Mouse (Mus musculus): ENCODE data around the gene Fam78a. TPM values are rescaled to one million over a fixed set of nuclear protein-coding genes. Genes with fewer than 3 reads are reported as not detected.
A peak's percentile ranks its signal among the peaks of the same experiment; 100 is the strongest.

The Fam78a gene
- polyA plus RNA-seq, 1 experiment from 2014 or later: 5.8 TPM

DNA sequence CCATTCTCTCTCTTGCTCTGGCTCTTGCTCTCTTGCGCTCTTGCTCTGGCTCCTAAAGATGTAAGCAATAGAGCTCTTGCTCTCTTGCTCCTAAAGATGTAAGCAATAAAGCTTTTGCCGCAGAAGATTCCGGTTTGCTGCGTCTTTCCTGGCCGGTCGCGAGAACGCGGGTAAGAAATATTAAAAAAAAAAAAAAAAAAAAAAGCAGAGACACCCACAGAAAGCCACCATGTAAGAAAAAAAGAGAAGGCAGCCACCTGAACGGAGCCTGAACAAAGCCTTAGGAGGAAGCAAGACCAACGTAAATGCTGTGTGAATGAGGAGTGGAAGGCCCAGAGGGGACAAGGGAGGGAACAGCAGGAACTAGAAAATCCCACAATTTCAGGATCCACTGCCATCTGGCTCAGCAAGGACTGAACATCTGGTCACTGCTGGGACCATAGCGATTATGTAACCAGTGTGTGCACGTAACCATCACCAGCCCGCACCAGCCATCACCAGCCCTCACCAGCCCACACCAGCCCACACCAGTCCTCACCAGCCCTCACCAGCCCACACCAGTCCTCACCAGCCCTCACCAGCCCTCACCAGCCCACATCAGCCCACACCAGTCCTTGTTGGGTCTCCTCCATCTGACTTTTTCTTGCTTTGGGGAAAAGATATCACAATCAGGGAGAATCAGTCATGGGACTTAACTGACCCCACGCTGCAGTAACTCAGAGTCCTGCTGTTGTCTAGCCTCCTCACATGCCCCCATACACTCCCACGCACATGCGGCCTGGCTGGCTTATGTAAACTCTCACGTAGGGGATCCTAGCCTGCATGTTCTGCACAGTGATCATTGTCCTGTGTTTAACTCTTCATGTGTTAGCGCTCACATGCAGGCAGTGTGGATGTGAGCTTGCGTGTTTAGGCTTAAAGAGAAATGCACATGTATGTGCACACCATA, 35.4 kb upstream of the Fam78a start:
- Histone ChIP-seq H3K4me1 (no peaks in the 10 kb centered on the region), H3K4me3 (no peak overlapping the region), H3K27me3 (no peaks in the 10 kb centered on the region), H3K4me2 (no peak overlapping the region), H3K36me3 (no peaks in the 10 kb centered on the region), H3K9me3 (no peaks in the 10 kb centered on the region), H3K9ac (no peak overlapping the region), H3K27ac (no peak overlapping the region)
- ATAC-seq (ENCODE audit: borderline replicate concordance, extremely low read depth, low FRiP score, low TSS enrichment): no peak
- WGBS: 85% methylated on average over 20 of the region's 20 CpGs

DNA sequence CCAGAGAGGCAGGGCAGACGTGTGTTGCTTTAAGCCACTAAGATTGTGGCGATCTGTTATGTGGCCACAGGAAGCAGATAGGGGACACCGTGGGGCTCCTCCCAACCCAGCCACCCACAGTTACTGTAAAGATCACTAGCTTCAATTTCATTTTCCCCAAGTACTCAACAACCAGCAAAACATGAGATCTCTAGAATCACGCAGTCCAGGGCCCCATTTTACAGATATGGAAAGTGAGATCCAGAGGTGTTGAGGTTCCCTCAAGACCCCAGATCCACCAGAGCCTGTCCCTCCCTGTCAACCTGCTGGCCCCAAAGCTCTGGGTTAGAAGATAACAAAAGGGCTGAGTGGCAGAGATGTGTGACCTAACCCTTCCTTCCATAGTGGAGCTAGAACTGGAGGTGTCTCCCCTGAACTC, 31.2 kb upstream of the Fam78a start:
- no peaks in the 10 kb centered on the region for H3K36me3 ChIP-seq
- H3K9ac ChIP-seq: no peak overlapping the region
- H3K9me3 ChIP-seq: no peaks in the 10 kb centered on the region
- no peaks in the 10 kb centered on the region for H3K27me3 ChIP-seq
- 80% methylated on average over 4 of the region's 4 CpGs for WGBS
- H3K4me1 ChIP-seq: no peaks in the 10 kb centered on the region
- H3K27ac ChIP-seq: no peak overlapping the region
- no peak for ATAC-seq (ENCODE audit: borderline replicate concordance, extremely low read depth, low FRiP score, low TSS enrichment)
- no peak overlapping the region for H3K4me2 ChIP-seq
- no peak overlapping the region for H3K4me3 ChIP-seq

DNA sequence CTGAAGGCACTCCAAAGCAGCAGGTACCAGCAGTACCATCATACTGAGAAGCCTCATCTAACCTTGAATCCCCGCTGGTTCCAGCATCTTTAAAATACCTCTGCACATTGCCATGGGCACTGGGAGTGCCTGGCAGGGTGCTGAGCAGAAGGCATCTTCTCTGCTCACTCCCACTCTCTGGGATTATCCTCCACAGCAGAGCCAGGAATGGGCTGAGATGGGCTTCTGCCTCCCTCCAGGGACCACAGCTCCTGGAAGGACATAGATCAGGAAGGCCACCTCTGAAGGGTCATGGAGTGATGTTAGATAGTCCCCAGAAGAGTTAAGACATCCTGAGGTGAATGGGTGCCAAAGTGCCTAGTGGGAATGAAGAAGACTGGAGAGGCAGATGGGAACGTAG, 27.9 kb upstream of the Fam78a start:
- Histone ChIP-seq H3K36me3 (no peaks in the 10 kb centered on the region), H3K4me2 (no peak overlapping the region), H3K9ac (no peak overlapping the region), H3K27ac (no peak overlapping the region), H3K4me3 (no peak overlapping the region), H3K4me1 (no peaks in the 10 kb centered on the region), H3K9me3 (no peaks in the 10 kb centered on the region), H3K27me3 (no peaks in the 10 kb centered on the region)
- no peak for ATAC-seq (ENCODE audit: borderline replicate concordance, extremely low read depth, low FRiP score, low TSS enrichment)
- WGBS: 60% methylated on average over 2 of the region's 2 CpGs

DNA sequence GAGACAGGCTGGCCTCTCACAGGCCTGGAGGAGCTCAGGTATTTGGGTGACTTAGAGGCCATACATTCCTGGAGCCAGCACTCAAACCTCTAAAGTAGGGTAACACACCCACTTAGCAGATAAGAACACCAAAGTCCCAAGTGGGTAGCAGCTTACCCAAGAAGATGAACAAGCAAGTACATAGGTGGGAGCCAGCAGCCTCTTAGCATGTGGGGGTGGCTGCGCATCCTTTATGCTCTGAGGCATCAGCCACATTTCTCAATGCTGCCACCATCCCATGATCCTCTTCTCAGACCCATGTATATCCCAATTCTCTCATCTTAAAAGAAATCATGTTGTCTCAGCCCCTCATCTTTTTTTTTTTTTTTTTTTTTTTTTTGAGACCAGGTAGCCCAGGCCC, 26.6 kb upstream of the Fam78a start:
- Histone ChIP-seq H3K4me3 (no peak overlapping the region), H3K4me1 (no peaks in the 10 kb centered on the region), H3K36me3 (no peaks in the 10 kb centered on the region), H3K27ac (no peak overlapping the region), H3K27me3 (no peaks in the 10 kb centered on the region), H3K9me3 (no peaks in the 10 kb centered on the region), H3K9ac (no peak overlapping the region), H3K4me2 (no peak overlapping the region)
- ATAC-seq (ENCODE audit: borderline replicate concordance, extremely low read depth, low FRiP score, low TSS enrichment): no peak
- WGBS: 89% methylated on average over 1 of the region's 1 CpGs

DNA sequence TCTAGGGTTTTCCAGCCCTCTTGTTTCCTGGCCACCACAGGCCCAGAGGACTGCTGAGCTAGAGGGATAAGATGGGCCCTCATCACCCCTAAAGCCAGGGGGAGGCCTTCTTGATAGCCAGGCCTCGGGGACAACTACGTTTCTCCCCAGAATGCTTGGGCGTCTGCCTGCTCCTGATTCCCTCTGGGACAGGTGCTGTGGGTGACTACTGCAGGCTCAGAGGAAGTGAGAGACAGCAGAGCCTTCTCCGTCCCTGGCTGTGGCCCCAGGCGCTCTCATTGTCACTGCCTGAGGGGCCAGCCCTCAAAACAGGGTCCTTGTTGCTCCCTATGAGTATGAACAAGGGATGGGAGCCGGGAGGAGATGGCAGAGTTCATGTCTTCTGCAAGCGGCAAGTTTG, 21.3 kb upstream of the Fam78a start:
- Histone ChIP-seq H3K9ac (no peak overlapping the region), H3K4me2 (no peak overlapping the region), H3K27ac (no peak overlapping the region), H3K4me1 (no peaks in the 10 kb centered on the region), H3K9me3 (no peaks in the 10 kb centered on the region), H3K36me3 (no peaks in the 10 kb centered on the region), H3K4me3 (no peak overlapping the region), H3K27me3 (no peaks in the 10 kb centered on the region)
- no peak for ATAC-seq (ENCODE audit: borderline replicate concordance, extremely low read depth, low FRiP score, low TSS enrichment)
- WGBS: 69% methylated on average over 7 of the region's 7 CpGs

DNA sequence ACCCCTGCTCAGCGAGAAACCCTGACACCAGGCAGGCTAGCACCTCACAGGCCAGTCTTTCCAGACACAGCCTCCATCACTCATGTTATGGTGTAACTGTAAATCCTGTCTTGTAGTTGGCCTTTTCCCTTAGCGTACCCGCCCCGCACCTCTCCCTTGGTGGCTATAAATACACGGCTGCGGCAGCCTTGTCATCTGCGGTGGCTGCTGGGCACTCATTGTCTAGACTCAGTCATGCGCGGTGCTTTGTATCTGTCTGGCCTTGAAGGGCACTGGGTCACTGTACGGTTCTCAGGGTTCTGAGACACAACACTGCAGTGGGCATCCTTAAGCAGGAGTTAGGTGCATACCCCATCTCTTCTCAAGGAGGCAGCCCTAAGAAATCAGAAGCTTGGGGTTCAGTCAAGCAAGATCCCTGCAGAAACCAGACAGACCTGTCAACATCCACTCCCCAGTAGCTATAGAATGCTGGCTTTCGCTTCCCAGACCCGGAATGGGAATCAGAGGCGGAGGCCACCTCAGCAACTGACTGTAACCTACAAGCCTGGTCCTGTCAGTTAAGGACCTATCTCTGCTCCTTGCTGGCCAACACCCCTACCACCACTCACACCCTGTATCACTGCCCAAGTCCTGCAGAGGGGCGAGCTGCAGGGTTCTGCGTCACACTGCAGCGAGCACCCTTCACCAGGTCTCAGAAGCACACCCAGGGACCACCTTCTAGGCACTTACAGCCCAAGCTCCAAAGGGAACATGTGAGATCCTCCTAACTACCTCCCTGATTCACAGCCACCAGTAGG, 20.7 kb upstream of the Fam78a start:
- H3K9me3 ChIP-seq: no peaks in the 10 kb centered on the region
- no peak for ATAC-seq (ENCODE audit: borderline replicate concordance, extremely low read depth, low FRiP score, low TSS enrichment)

DNA sequence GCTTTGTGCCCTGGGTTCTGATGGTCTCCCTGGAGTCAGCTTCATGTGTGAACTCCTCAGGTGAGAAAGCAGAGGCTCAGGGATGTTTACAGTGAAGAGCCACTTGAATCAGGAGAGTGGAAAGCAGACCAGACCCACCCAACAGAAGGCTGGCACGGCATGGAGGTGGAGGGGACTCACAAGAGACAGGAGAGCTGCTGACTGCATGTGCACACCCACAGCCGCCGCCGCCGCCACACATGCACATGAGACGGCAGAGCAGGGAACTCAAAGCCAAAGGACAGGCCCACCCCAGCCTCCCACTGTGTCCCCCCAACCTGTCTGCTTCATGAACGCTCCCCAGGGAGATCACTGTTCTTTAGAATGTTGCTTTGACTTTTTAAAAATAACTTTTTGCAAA, 19.5 kb upstream of the Fam78a start:
- no peak overlapping the region for H3K9ac ChIP-seq
- no peak for ATAC-seq (ENCODE audit: borderline replicate concordance, extremely low read depth, low FRiP score, low TSS enrichment)
- 78% methylated on average over 7 of the region's 7 CpGs for WGBS
- H3K4me1 ChIP-seq: no peaks in the 10 kb centered on the region
- H3K4me3 ChIP-seq: no peak overlapping the region
- H3K27ac ChIP-seq: no peak overlapping the region
- H3K27me3 ChIP-seq: no peaks in the 10 kb centered on the region
- H3K9me3 ChIP-seq: no peaks in the 10 kb centered on the region
- no peaks in the 10 kb centered on the region for H3K36me3 ChIP-seq
- H3K4me2 ChIP-seq: no peak overlapping the region

More for the DNA sequence above, 20.7 kb upstream of the Fam78a start:
- Histone ChIP-seq H3K9ac (no peak overlapping the region), H3K36me3 (no peaks in the 10 kb centered on the region), H3K27me3 (no peaks in the 10 kb centered on the region), H3K27ac (no peak overlapping the region), H3K4me2 (no peak overlapping the region), H3K4me3 (no peak overlapping the region), H3K4me1 (no peaks in the 10 kb centered on the region)
- 72% methylated on average over 16 of the region's 16 CpGs for WGBS

DNA sequence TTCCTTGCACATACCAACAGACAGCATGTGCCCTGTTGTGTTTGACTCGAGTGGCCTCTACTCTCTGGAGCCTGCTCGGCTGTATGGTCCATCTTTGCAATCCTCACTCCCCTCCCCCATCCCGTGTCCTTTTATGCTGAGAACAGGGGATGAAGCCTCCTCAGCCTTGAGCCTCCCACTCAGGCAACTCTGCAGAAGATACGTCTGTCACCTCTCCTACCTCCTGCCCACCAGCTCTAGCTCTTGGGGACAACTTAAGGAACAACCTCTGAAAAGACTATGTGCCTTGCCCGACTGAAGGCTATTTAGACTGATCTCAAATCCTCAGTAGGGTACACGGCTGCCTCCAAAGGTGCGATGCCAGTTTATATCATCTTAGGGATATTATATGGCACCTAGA, 18.9 kb upstream of the Fam78a start:
- Histone ChIP-seq H3K4me3 (no peak overlapping the region), H3K9me3 (no peaks in the 10 kb centered on the region), H3K4me2 (no peak overlapping the region), H3K4me1 (no peaks in the 10 kb centered on the region), H3K9ac (no peak overlapping the region), H3K27me3 (no peaks in the 10 kb centered on the region), H3K27ac (no peak overlapping the region), H3K36me3 (no peaks in the 10 kb centered on the region)
- WGBS: 63% methylated on average over 7 of the region's 7 CpGs
- ATAC-seq (ENCODE audit: borderline replicate concordance, extremely low read depth, low FRiP score, low TSS enrichment): no peak

DNA sequence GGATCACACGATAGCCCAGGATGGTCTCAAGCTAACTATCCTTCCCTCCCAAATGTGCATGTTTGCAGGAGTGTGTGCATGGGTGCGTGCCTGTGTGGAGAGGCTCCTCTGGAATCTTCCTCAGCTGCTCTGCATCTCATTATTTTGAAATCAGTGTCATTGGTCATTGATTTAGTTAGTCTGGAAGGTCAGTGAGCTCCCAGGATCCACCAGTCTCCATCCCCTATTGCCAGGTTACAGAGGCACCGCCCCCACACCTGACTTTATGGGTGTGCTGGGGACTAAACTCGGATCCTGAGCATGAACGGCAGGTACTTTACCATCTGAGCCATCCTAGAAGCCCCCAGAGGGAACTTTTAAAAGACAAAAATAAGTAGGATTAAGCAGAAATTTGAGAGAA, 18.3 kb upstream of the Fam78a start:
- Histone ChIP-seq H3K4me1 (no peaks in the 10 kb centered on the region), H3K27ac (no peak overlapping the region), H3K9me3 (no peaks in the 10 kb centered on the region), H3K4me2 (no peak overlapping the region), H3K36me3 (no peaks in the 10 kb centered on the region), H3K9ac (no peak overlapping the region), H3K27me3 (no peaks in the 10 kb centered on the region), H3K4me3 (no peak overlapping the region)
- ATAC-seq (ENCODE audit: borderline replicate concordance, extremely low read depth, low FRiP score, low TSS enrichment): no peak
- WGBS: 52% methylated on average over 5 of the region's 5 CpGs

DNA sequence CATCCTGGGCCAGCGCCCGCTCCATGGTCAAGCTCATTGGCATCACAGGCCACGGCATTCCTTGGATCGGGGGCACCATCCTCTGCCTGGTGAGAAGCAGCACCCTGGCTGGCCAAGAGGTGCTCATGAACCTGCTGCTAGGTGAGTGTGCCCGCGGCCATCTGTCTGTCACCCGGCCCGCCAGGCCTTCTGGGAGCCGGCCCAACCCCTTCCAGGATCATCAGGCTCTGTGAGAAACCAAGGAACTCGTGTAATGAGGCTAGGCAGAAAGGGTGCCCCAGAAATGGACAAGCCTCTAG, 11.4 kb upstream of the Fam78a start:
- peak overlapping the region; percentile 51 for H3K4me2 ChIP-seq
- H3K4me1 ChIP-seq: peaks cover 3% of the 10 kb centered on the region; the same call in 1 of the 2 replicates
- H3K27me3 ChIP-seq: no peaks in the 10 kb centered on the region
- 84% methylated on average over 10 of the region's 10 CpGs for WGBS
- ATAC-seq (ENCODE audit: borderline replicate concordance, extremely low read depth, low FRiP score, low TSS enrichment): peak; percentile 27; the same call in 1 of the 2 replicates
- no peak overlapping the region for H3K27ac ChIP-seq
- H3K4me3 ChIP-seq: peak overlapping the region; percentile 33
- H3K36me3 ChIP-seq: no peaks in the 10 kb centered on the region
- H3K9me3 ChIP-seq: no peaks in the 10 kb centered on the region
- 0 out of 2 replicates have a peak overlapping the region, but pooled peaks have one; percentile 40 for H3K9ac ChIP-seq

DNA sequence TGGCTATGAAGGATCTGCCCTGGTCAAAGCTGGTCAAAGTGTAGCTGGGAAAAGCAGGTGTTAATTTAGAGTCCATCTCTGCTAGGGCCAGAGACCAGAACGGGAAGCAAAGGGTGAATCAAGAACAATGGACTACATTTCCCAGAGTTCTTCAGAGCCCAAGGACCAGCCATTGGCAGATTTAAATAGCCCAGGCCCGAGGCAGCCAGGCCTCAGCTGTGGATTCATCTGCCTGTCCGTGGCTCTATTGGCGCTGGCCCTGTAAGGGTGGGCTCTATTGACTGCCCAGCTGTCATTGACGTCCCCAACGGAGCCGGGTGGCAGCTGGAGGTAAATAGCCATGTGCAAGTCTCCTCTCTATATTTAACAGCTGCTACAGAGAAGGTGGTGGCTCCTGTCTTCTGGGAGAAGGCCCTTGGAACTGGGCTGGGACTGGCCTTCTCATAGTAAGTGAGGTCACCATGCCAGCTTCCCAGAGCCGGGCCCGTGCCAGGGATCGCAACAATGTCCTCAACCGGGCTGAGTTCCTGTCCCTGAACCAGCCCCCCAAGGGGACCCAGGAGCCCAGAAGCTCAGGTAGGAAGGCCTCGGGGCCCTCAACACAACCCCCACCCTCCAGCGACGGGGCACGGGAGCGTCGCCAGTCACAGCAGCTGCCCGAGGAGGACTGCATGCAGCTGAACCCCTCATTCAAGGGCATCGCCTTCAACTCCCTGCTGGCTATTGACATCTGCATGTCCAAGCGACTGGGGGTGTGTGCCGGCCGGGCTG, 10.9 kb upstream of the Fam78a start, which contains the start of gene Plpp7:
Gene Plpp7, plus strand, starts transcription at position 178 of the 771 bp plus-strand sequence.
- H3K27ac ChIP-seq: no peak within 1 kb of the TSS
- no peaks in the 10 kb centered on the region for H3K27me3 ChIP-seq
- H3K36me3 ChIP-seq: no peaks in the 10 kb centered on the region
- H3K9me3 ChIP-seq: no peaks in the 10 kb centered on the region
- peak within 1 kb of the TSS; percentile 40 for H3K9ac ChIP-seq
- H3K4me1 ChIP-seq: peaks cover 3% of the 10 kb centered on the region; the same call in 1 of the 2 replicates
- 46% methylated on average over 22 of the region's 22 CpGs for WGBS
- peak within 1 kb of the TSS; percentile 33 for H3K4me3 ChIP-seq
- peak; percentile 59; the same call in 1 of the 2 replicates for ATAC-seq (ENCODE audit: borderline replicate concordance, extremely low read depth, low FRiP score, low TSS enrichment)
- H3K4me2 ChIP-seq: peak within 1 kb of the TSS; percentile 51

Data from lung, embryonic 15.5 days (tissue).